Mouse (Mus musculus) left cerebral cortex, adult 18-20 months (tissue): Measurements from ENCODE around the gene Olfr159. TPM values are rescaled to one million over a fixed set of nuclear protein-coding genes. Genes with fewer than 3 reads are reported as not detected.
A peak's percentile ranks its signal among the peaks of the same experiment; 100 is the strongest.

ENCODE experiments used
- DNase-seq, 2 experiments: peaks; one replicate each; pipeline ENCODE4 v3.0.0; 2021 to 2022; ENCODE audit warnings: low spot score in 2 of 2, mixed read lengths in 1 of 2
- total RNA-seq, 2 experiments: library from RNA; stranded (reverse); gene quantifications; 2 replicates each; pipeline ENCODE4 v1.2.3; 2021

The Olfr159 gene
- total RNA-seq, 2 experiments from 2014 or later = not detected

GRCm38 (mm10) chr4:43729794-43730550 is 40.8 kb downstream of the Olfr159 start, which contains the start of gene Spaar:
TSS of gene Spaar (plus strand) at chr4:43730034.
- no peak for DNase-seq

GRCm38 (mm10) chr4:43729126-43729525 is 41.7 kb downstream of the Olfr159 start:
- DNase-seq = no peak

- no peak for DNase-seq
These were observed 42.2 kb downstream of the Olfr159 start for GRCm38 (mm10) chr4:43728576-43728954.

GRCm38 (mm10) chr4:43727718-43728575 is 42.9 kb downstream of the Olfr159 start:
- no peak for DNase-seq

- DNase-seq = peak in 1 of 2 experiments; percentile 30
These were observed 43.8 kb downstream of the Olfr159 start, which contains the start of gene Hrct1 for GRCm38 (mm10) chr4:43726995-43727394. TSS of gene Hrct1 (plus strand) at chr4:43727188.

- DNase-seq = no peak
These were observed 44.4 kb downstream of the Olfr159 start for GRCm38 (mm10) chr4:43726228-43726993.

- peak in 1 of 2 experiments; percentile 47 for DNase-seq
These were observed 46.0 kb downstream of the Olfr159 start for GRCm38 (mm10) chr4:43724764-43725163.

GRCm38 (mm10) chr4:43722191-43722590 is 48.6 kb downstream of the Olfr159 start:
- no peak for DNase-seq

- DNase-seq = no peak
These were observed 50.1 kb downstream of the Olfr159 start for GRCm38 (mm10) chr4:43720491-43721228.

Other genes starting within 250 kb of the Olfr159 start
- 1 to 10 TPM; 8.4 to 9.9 TPM for gene Tpm2, start 247.2 kb downstream of the Olfr159 start, total RNA-seq
- gene Creb3, start 208.7 kb downstream of the Olfr159 start, total RNA-seq = 10 to 100 TPM; 78.1 to 80.9 TPM
- 10 to 100 TPM; 51.7 to 51.8 TPM for gene Tln1, start 208.3 kb downstream of the Olfr159 start, total RNA-seq
- 10 to 100 TPM; 44.8 to 50.1 TPM for gene Rgp1, start 192.3 kb downstream of the Olfr159 start, total RNA-seq
- 10 to 100 TPM; 62.1 to 64.2 TPM for gene Gba2, start 192.1 kb downstream of the Olfr159 start, total RNA-seq
- gene Msmp, start 186.5 kb downstream of the Olfr159 start, total RNA-seq = not detected
- gene Npr2, start 139.1 kb downstream of the Olfr159 start, total RNA-seq = 10 to 100 TPM; 47.5 to 48.4 TPM
- 1 to 10 TPM in 1 of 2 experiments, under 1 TPM in 1; 0.87 to 2.1 TPM for gene Spag8, start 117.4 kb downstream of the Olfr159 start, total RNA-seq
- 10 to 100 TPM; 34.1 to 40.5 TPM for gene Hint2, start 114.5 kb downstream of the Olfr159 start, total RNA-seq
- gene Tmem8b, start 102.0 kb downstream of the Olfr159 start, total RNA-seq = 10 to 100 TPM; 57.7 to 64.8 TPM
- gene Fam221b, start 101.9 kb downstream of the Olfr159 start, total RNA-seq = 1 to 10 TPM; 1.6 to 1.7 TPM
- gene Olfr70, start 70.2 kb downstream of the Olfr159 start, total RNA-seq = not detected
- gene Olfr71, start 60.8 kb downstream of the Olfr159 start, total RNA-seq = under 1 TPM in 1 of 2 experiments, not detected in 1; 0.12 TPM
- 1 to 10 TPM in 1 of 2 experiments, under 1 TPM in 1; 0.61 to 1.5 TPM for gene Hrct1, start 43.8 kb downstream of the Olfr159 start, total RNA-seq
- 1 to 10 TPM in 1 of 2 experiments, under 1 TPM in 1; 0.44 to 1.1 TPM for gene Spaar, start 41.0 kb downstream of the Olfr159 start, total RNA-seq
- gene Olfr156, start 52.9 kb upstream of the Olfr159 start, total RNA-seq = not detected
- gene Olfr157, start 69.2 kb upstream of the Olfr159 start, total RNA-seq = not detected
- not detected for gene Olfr155, start 80.6 kb upstream of the Olfr159 start, total RNA-seq
- gene Reck, start 104.5 kb upstream of the Olfr159 start, total RNA-seq = 1 to 10 TPM; 6.5 to 8.3 TPM
- gene Glipr2, start 186.4 kb upstream of the Olfr159 start, total RNA-seq = 1 to 10 TPM; 3.1 to 4.1 TPM
- gene Ccin, start 212.5 kb upstream of the Olfr159 start, total RNA-seq = not detected
- 100 to 1,000 TPM; 291 to 294 TPM for gene Clta, start 233.4 kb upstream of the Olfr159 start, total RNA-seq